Mouse (Mus musculus): ENCODE measurements around the gene Noc2l. TPM values are rescaled to one million over a fixed set of nuclear protein-coding genes. Genes with fewer than 3 reads are reported as not detected.
A peak's percentile ranks its signal among the peaks of the same experiment; 100 is the strongest.

Noc2l gene
- polyA plus RNA-seq, 2 experiments = 61.2 to 130 TPM

GRCm38 (mm10) chr4:156255078-156255839 is 19.4 kb downstream of the Noc2l start, which contains the start of gene Samd11:
Gene Samd11, minus strand, starts transcription at chr4:156255657.
- no peaks in the 10 kb centered on the region for H3K9me3 ChIP-seq (ENCODE audit: control insufficient read depth, low read length)
- WGBS = 3% methylated on average over 26 of the region's 26 CpGs
- no peaks in the 10 kb centered on the region for H3K4me1 ChIP-seq (ENCODE audit: control insufficient read depth, insufficient read depth, low read length)
- H3K27ac ChIP-seq (replicated peaks; ENCODE audit: low read depth, low read length) = no peak within 1 kb of the TSS
- no peak within 1 kb of the TSS; the same call in 1 of the 2 replicates for H3K4me2 ChIP-seq (replicated peaks; ENCODE audit: low read depth, low read length, severe bottlenecking)
- no peaks in the 10 kb centered on the region for H3K36me3 ChIP-seq (ENCODE audit: control insufficient read depth, insufficient read depth, low read length)
- no peak for TF ChIP-seq POLR2A (IDR thresholded peaks at IDR 0.05; ENCODE audit: borderline replicate concordance, extremely low read depth, insufficient read depth, insufficient read length)
- H3K4me3 ChIP-seq (replicated peaks; ENCODE audit: low read length) = peak within 1 kb of the TSS; percentile 7; the same call in 1 of the 2 replicates
- DNase-seq (ENCODE audit: low spot score) (no peak), ATAC-seq (ENCODE audit: low FRiP score, low read depth) (no peak)
- no peak within 1 kb of the TSS; the same call in 1 of the 2 replicates for H3K9ac ChIP-seq (ENCODE audit: low read depth, low read length, severe bottlenecking)
- H3K27me3 ChIP-seq (ENCODE audit: control insufficient read depth, insufficient read depth, low read length) = peaks cover 24% of the 10 kb centered on the region

Small RNA genes within 50 kb of the gene (microRNA-seq; reads per million reads assigned to microRNA genes)
- 1.8 reads per million for gene Mir7658

Other genes starting within 250 kb of the Noc2l start
- 11.3 and 15.2 TPM in 2 replicates for gene B3galt6, start 243.4 kb upstream of the Noc2l start, polyA plus RNA-seq (2012; rRNA removed)
- gene B3galt6, start 243.4 kb upstream of the Noc2l start, polyA plus RNA-seq (2014; fragmentation: Nextera tagmentation; extraction: Ambion mirVana) = 17.0 and 18.8 TPM in 2 replicates
- gene Sdf4, start 243.1 kb upstream of the Noc2l start, polyA plus RNA-seq (2012; rRNA removed) = 52.4 and 74.5 TPM in 2 replicates
- gene Sdf4, start 243.1 kb upstream of the Noc2l start, polyA plus RNA-seq (2014; fragmentation: Nextera tagmentation; extraction: Ambion mirVana) = 171 TPM in 2 replicates
- 4.8 and 5.8 TPM in 2 replicates for gene Tnfrsf4, start 222.2 kb upstream of the Noc2l start, polyA plus RNA-seq (2012; rRNA removed)
- 0.58 and 0.65 TPM in 2 replicates for gene Tnfrsf4, start 222.2 kb upstream of the Noc2l start, polyA plus RNA-seq (2014; fragmentation: Nextera tagmentation; extraction: Ambion mirVana)
- 1.9 TPM in 2 replicates for gene Tnfrsf18, start 209.8 kb upstream of the Noc2l start, polyA plus RNA-seq (2012; rRNA removed)
- 3.7 and 4.7 TPM in 2 replicates for gene Tnfrsf18, start 209.8 kb upstream of the Noc2l start, polyA plus RNA-seq (2014; fragmentation: Nextera tagmentation; extraction: Ambion mirVana)
- 4.0 and 4.2 TPM in 2 replicates for gene Ttll10, start 176.6 kb upstream of the Noc2l start, polyA plus RNA-seq (2012; rRNA removed)
- gene Ttll10, start 176.6 kb upstream of the Noc2l start, polyA plus RNA-seq (2014; fragmentation: Nextera tagmentation; extraction: Ambion mirVana) = 2.4 and 2.6 TPM in 2 replicates
- 74.5 and 92.4 TPM in 2 replicates for gene 9430015G10Rik, start 126.0 kb upstream of the Noc2l start, polyA plus RNA-seq (2012; rRNA removed)
- 34.4 and 38.3 TPM in 2 replicates for gene 9430015G10Rik, start 126.0 kb upstream of the Noc2l start, polyA plus RNA-seq (2014; fragmentation: Nextera tagmentation; extraction: Ambion mirVana)
- gene Rnf223, start 105.5 kb upstream of the Noc2l start, polyA plus RNA-seq (2012; rRNA removed) = 1.5 and 2.0 TPM in 2 replicates
- gene Rnf223, start 105.5 kb upstream of the Noc2l start, polyA plus RNA-seq (2014; fragmentation: Nextera tagmentation; extraction: Ambion mirVana) = 0.61 and 0.65 TPM in 2 replicates
- 264 and 342 TPM in 2 replicates for gene Agrn, start 38.5 kb upstream of the Noc2l start, polyA plus RNA-seq (2012; rRNA removed)
- gene Agrn, start 38.5 kb upstream of the Noc2l start, polyA plus RNA-seq (2014; fragmentation: Nextera tagmentation; extraction: Ambion mirVana) = 78.5 and 92.2 TPM in 2 replicates
- 1.4 and 1.7 TPM in 2 replicates for gene Isg15, start 35.2 kb upstream of the Noc2l start, polyA plus RNA-seq (2012; rRNA removed)
- gene Isg15, start 35.2 kb upstream of the Noc2l start, polyA plus RNA-seq (2014; fragmentation: Nextera tagmentation; extraction: Ambion mirVana) = 0.26 and 0.73 TPM in 2 replicates
- 2.2 and 2.4 TPM in 2 replicates for gene AW011738, start 32.7 kb upstream of the Noc2l start, polyA plus RNA-seq (2012; rRNA removed)
- gene AW011738, start 32.7 kb upstream of the Noc2l start, polyA plus RNA-seq (2014; fragmentation: Nextera tagmentation; extraction: Ambion mirVana) = 0.41 and 1.4 TPM in 2 replicates
- gene Perm1, start 20.1 kb upstream of the Noc2l start, polyA plus RNA-seq (2012; rRNA removed) = 0.25 and 0.54 TPM in 2 replicates
- gene Perm1, start 20.1 kb upstream of the Noc2l start, polyA plus RNA-seq (2014; fragmentation: Nextera tagmentation; extraction: Ambion mirVana) = 1.0 and 1.2 TPM in 2 replicates
- gene Plekhn1, start 1.2 kb upstream of the Noc2l start, polyA plus RNA-seq (2012; rRNA removed) = 104 and 133 TPM in 2 replicates
- gene Plekhn1, start 1.2 kb upstream of the Noc2l start, polyA plus RNA-seq (2014; fragmentation: Nextera tagmentation; extraction: Ambion mirVana) = 32.2 and 36.6 TPM in 2 replicates
- gene Samd11, start 19.6 kb downstream of the Noc2l start, polyA plus RNA-seq (2012; rRNA removed) = 0.58 and 0.78 TPM in 2 replicates
- gene Samd11, start 19.6 kb downstream of the Noc2l start, polyA plus RNA-seq (2014; fragmentation: Nextera tagmentation; extraction: Ambion mirVana) = 0.12 and 0.43 TPM in 2 replicates
- gene Vmn2r-ps159, start 95.1 kb downstream of the Noc2l start, polyA plus RNA-seq (2012; rRNA removed) = not detected in 2 replicates
- gene Vmn2r-ps159, start 95.1 kb downstream of the Noc2l start, polyA plus RNA-seq (2014; fragmentation: Nextera tagmentation; extraction: Ambion mirVana) = not detected in 2 replicates